Mouse (Mus musculus) neutrophil, adult 83 days (primary cell): ENCODE data around the gene Rpl7l1. TPM values are rescaled to one million over a fixed set of nuclear protein-coding genes. Genes with fewer than 3 reads are reported as not detected.

Experiments
- total RNA-seq, 2 experiments: library from RNA; stranded (reverse); gene quantifications; one replicate each; pipeline ENCODE4 v1.2.4; 2023

Gene Rpl7l1
- total RNA-seq, result 10 to 100 TPM; 38.0 to 49.1 TPM

GRCm38 (mm10) chr17:46782341-46783221, at the start of gene Rpl7l1:
TSS of gene Rpl7l1 (minus strand) at chr17:46782672.

GRCm38 (mm10) chr17:46772404-46773277, 9.8 kb downstream of the Rpl7l1 start, which contains the start of gene 2310039H08Rik:
TSS of gene 2310039H08Rik (plus strand) at chr17:46772635.

GRCm38 (mm10) chr17:46763544-46763943, 18.9 kb downstream of the Rpl7l1 start, which contains the start of gene Ptcra:
TSS of gene Ptcra (minus strand) at chr17:46763712.

GRCm38 (mm10) chr17:46751794-46752556, 30.5 kb downstream of the Rpl7l1 start, which contains the start of gene Cnpy3:
TSS of gene Cnpy3 (minus strand) at chr17:46752214.

DNA sequence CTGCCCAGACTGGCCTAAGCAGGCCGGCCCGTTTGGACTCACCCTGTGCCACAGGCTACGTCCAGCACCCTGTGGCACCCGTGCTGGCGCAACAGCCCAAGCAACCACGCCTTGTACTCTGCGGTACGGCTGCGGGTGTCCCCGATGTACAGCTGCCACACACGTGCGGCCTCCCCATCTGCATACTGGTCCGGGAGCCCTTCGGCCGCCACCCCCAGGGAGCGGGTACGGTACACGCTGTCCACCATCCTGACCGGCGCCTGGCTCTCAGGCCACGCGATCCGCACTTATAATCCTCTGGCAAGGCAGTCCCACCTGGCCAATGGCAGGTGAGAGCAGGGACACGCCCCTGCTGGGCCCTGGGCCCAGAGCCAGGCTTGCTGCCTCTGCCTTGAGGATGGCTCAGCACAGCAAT, 53.6 kb downstream of the Rpl7l1 start, which contains the start of gene Gnmt:
TSS of gene Gnmt (minus strand) at position 265 of the 415 bp plus-strand sequence.

Other genes with a start within 250 kb of the Rpl7l1 start
- 1 to 10 TPM; 5.3 to 7.0 TPM for gene Cul9, start 236.3 kb downstream of the Rpl7l1 start, total RNA-seq
- 10 to 100 TPM; 51.7 to 52.8 TPM for gene Srf, start 226.5 kb downstream of the Rpl7l1 start, total RNA-seq
- gene Ptk7, start 153.2 kb downstream of the Rpl7l1 start, total RNA-seq, result under 1 TPM; 0.18 TPM
- gene Klc4, start 136.7 kb downstream of the Rpl7l1 start, total RNA-seq, result 10 to 100 TPM; 19.4 to 20.1 TPM
- 10 to 100 TPM; 23.5 to 30.3 TPM for gene Mrpl2, start 136.4 kb downstream of the Rpl7l1 start, total RNA-seq
- gene Cul7, start 132.3 kb downstream of the Rpl7l1 start, total RNA-seq, result 1 to 10 TPM; 3.1 to 3.6 TPM
- 10 to 100 TPM; 13.8 to 14.5 TPM for gene Rrp36, start 108.3 kb downstream of the Rpl7l1 start, total RNA-seq
- 10 to 100 TPM; 41.9 to 42.8 TPM for gene Mea1, start 103.9 kb downstream of the Rpl7l1 start, total RNA-seq
- 10 to 100 TPM; 48.1 to 49.5 TPM for gene Klhdc3, start 101.8 kb downstream of the Rpl7l1 start, total RNA-seq
- gene Ppp2r5d, start 77.6 kb downstream of the Rpl7l1 start, total RNA-seq, result 10 to 100 TPM; 30.9 to 33.1 TPM
- gene Pex6, start 71.2 kb downstream of the Rpl7l1 start, total RNA-seq, result 10 to 100 TPM; 21.0 TPM
- gene Gnmt, start 53.5 kb downstream of the Rpl7l1 start, total RNA-seq, result 1 to 10 TPM; 2.4 to 4.0 TPM
- gene Cnpy3, start 30.5 kb downstream of the Rpl7l1 start, total RNA-seq, result 10 to 100 TPM; 84.7 to 88.5 TPM
- not detected for gene Ptcra, start 19.0 kb downstream of the Rpl7l1 start, total RNA-seq
- 1 to 10 TPM; 8.5 to 8.6 TPM for gene 2310039H08Rik, start 10.0 kb downstream of the Rpl7l1 start, total RNA-seq
- 10 to 100 TPM; 34.1 to 35.6 TPM for gene Bicral, start 75.8 kb upstream of the Rpl7l1 start, total RNA-seq
- 10 to 100 TPM; 13.2 to 14.5 TPM for gene Tbcc, start 108.0 kb upstream of the Rpl7l1 start, total RNA-seq
- not detected for gene Prph2, start 127.8 kb upstream of the Rpl7l1 start, total RNA-seq
- 10 to 100 TPM; 62.1 to 67.8 TPM for gene Ubr2, start 227.9 kb upstream of the Rpl7l1 start, total RNA-seq